Mouse (Mus musculus): ENCODE results near the gene Ccr6. TPM values are rescaled to one million over a fixed set of nuclear protein-coding genes. Genes with fewer than 3 reads are reported as not detected.

Ccr6 gene
- polyA plus RNA-seq, 1 experiment = not detected

DNA sequence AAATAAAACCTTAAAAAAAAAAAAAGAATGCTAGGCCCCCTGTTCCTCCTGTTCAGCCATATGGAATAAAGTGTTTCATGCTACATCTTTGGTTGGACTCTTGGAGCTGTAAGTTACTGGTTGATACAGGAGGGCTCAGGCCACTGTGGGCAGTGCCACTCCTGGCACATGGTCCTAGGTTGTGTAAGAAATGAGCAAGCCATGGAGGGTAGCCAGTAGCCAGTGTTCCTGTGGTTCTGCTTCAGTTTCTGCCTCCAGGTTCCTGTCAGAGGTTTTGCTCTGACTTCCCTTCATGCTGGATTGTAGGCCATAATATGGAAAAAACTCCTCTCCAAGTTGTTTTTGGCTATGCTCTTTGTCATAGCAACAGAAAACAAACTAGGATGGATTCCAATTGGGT is 54.9 kb downstream of the Ccr6 start:
- H3K27ac ChIP-seq (ENCODE audit: insufficient read depth, low read depth, low read length) = no peak overlapping the region
- no peak overlapping the region for H3K4me3 ChIP-seq (ENCODE audit: insufficient read depth, low read length)
- TF ChIP-seq CTCF (IDR thresholded peaks at IDR 0.05; ENCODE audit: low read depth, low read length) (no peak), POLR2A (IDR thresholded peaks at IDR 0.05; ENCODE audit: borderline replicate concordance, low read depth, low read length) (no peak)
- H3K4me1 ChIP-seq (ENCODE audit: control insufficient read depth, insufficient read depth, low read length) = peaks cover 14% of the 10 kb centered on the region

DNA sequence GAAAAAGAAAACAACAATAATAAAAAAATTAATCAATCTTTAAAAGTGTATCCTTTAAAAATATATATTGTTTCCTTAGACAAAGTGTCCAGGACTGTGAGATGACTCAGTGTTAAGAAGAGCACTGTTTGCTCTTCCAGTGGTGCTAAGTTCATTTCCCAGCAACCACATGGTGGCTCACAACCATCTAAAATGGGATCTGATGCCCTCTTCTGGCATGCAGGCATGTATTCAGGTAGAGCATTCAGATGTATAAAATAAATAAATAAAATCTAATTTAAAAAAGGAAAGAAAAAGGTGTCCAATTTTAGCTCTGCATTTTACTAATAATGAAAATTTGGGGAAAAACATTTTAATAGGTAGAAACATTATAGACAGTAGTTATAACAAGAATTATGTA is 60.0 kb downstream of the Ccr6 start:
- Histone ChIP-seq H3K4me3 (ENCODE audit: insufficient read depth, low read length) (no peak overlapping the region), H3K4me1 (ENCODE audit: control insufficient read depth, insufficient read depth, low read length) (peaks cover 4% of the 10 kb centered on the region; the same call in 1 of the 2 replicates), H3K27ac (ENCODE audit: insufficient read depth, low read depth, low read length) (no peak overlapping the region)
- TF ChIP-seq CTCF (IDR thresholded peaks at IDR 0.05; ENCODE audit: low read depth, low read length) (no peak), POLR2A (IDR thresholded peaks at IDR 0.05; ENCODE audit: borderline replicate concordance, low read depth, low read length) (no peak)

GRCm38 (mm10) chr17:8296313-8296844 is 60.5 kb downstream of the Ccr6 start:
- Histone ChIP-seq H3K27ac (ENCODE audit: insufficient read depth, low read depth, low read length) (no peak overlapping the region), H3K4me1 (ENCODE audit: control insufficient read depth, insufficient read depth, low read length) (no peaks in the 10 kb centered on the region), H3K4me3 (ENCODE audit: insufficient read depth, low read length) (no peak overlapping the region)
- TF ChIP-seq CTCF (IDR thresholded peaks at IDR 0.05; ENCODE audit: low read depth, low read length) (no peak), POLR2A (IDR thresholded peaks at IDR 0.05; ENCODE audit: borderline replicate concordance, low read depth, low read length) (no peak)

DNA sequence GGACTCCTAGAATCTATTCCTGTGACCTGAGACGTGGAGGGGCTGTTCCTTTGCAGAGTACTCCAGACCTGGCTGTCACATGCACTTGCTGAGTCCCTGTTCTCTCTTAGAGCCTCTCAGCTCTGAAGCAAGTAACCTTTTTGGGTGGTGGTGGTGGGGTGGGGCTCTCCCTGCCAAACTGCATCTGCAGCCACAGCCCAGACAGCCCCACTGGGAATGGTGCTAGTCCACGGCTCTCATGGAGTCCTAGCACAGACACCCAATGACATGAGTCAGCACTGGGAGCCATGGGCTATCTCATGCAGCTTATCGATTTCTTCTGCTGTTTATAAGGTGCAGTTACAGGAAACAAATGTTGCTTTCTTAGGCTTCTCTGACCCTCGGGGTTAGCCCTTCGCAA is 61.9 kb downstream of the Ccr6 start:
- TF ChIP-seq POLR2A (IDR thresholded peaks at IDR 0.05; ENCODE audit: borderline replicate concordance, low read depth, low read length) (no peak), CTCF (IDR thresholded peaks at IDR 0.05; ENCODE audit: low read depth, low read length) (no peak)

DNA sequence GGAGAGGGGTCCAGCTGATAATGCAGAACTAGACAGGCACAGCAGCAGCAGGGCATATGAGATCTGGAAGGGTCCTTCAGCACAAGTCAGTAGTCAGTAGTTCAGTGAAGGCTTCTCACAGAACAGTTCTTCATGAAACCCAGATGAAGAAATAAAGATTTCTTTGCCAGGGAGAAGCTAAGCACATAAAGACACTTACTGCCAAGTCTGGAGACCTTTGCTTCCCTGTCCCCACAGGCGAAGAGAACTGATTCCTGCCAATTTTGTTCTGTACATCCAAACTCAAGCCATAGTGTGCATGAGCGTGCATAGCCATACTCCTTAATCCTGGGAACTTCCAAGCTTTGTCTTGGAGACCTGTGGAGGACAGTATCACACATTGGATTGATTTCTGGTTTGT is 62.4 kb downstream of the Ccr6 start:
- no peak for TF ChIP-seq CTCF (IDR thresholded peaks at IDR 0.05; ENCODE audit: low read depth, low read length)
- no peak for TF ChIP-seq POLR2A (IDR thresholded peaks at IDR 0.05; ENCODE audit: borderline replicate concordance, low read depth, low read length)
- Histone ChIP-seq H3K4me3 (ENCODE audit: insufficient read depth, low read length) (no peak overlapping the region), H3K4me1 (ENCODE audit: control insufficient read depth, insufficient read depth, low read length) (peaks cover 8% of the 10 kb centered on the region), H3K27ac (ENCODE audit: insufficient read depth, low read depth, low read length) (no peak overlapping the region)

More for the DNA sequence above, 61.9 kb downstream of the Ccr6 start:
- Histone ChIP-seq H3K4me1 (ENCODE audit: control insufficient read depth, insufficient read depth, low read length) (peaks cover 2% of the 10 kb centered on the region), H3K4me3 (ENCODE audit: insufficient read depth, low read length) (no peak overlapping the region), H3K27ac (ENCODE audit: insufficient read depth, low read depth, low read length) (no peak overlapping the region)

DNA sequence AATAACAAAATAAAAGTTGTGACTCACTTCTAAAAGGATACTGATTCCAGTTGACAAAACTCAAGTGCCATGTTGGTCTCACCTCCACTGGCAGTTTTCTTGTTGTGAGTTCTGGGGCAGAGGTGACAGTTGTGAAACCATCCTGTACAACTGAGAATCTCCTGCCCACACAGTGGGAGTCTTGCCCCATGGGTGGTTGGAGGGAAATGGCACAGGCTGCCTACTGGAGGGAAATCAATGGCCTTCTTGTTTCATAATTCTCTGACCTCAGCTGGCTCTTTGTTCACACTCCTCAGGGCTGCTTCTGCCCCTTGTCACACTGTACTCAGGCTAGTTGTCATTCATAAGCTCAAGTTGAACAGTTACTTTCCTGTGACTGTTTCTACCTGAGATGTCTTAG is 63.7 kb downstream of the Ccr6 start:
- H3K4me1 ChIP-seq (ENCODE audit: control insufficient read depth, insufficient read depth, low read length) = peaks cover 19% of the 10 kb centered on the region
- H3K27ac ChIP-seq (ENCODE audit: insufficient read depth, low read depth, low read length) = no peak overlapping the region
- no peak overlapping the region for H3K4me3 ChIP-seq (ENCODE audit: insufficient read depth, low read length)
- no peak for TF ChIP-seq CTCF (IDR thresholded peaks at IDR 0.05; ENCODE audit: low read depth, low read length)
- TF ChIP-seq POLR2A (IDR thresholded peaks at IDR 0.05; ENCODE audit: borderline replicate concordance, low read depth, low read length) = no peak

GRCm38 (mm10) chr17:8301515-8301914 is 65.7 kb downstream of the Ccr6 start:
- Histone ChIP-seq H3K27ac (ENCODE audit: insufficient read depth, low read depth, low read length) (no peak overlapping the region), H3K4me1 (ENCODE audit: control insufficient read depth, insufficient read depth, low read length) (peaks cover 32% of the 10 kb centered on the region)
- no peak for TF ChIP-seq CTCF (IDR thresholded peaks at IDR 0.05; ENCODE audit: low read depth, low read length)
- TF ChIP-seq POLR2A (IDR thresholded peaks at IDR 0.05; ENCODE audit: borderline replicate concordance, low read depth, low read length) = no peak

GRCm38 (mm10) chr17:8302772-8303438 is 67.1 kb downstream of the Ccr6 start:
- Histone ChIP-seq H3K4me1 (ENCODE audit: control insufficient read depth, insufficient read depth, low read length) (peaks cover 38% of the 10 kb centered on the region), H3K27ac (ENCODE audit: insufficient read depth, low read depth, low read length) (no peak overlapping the region), H3K4me3 (ENCODE audit: insufficient read depth, low read length) (no peak overlapping the region)
- TF ChIP-seq POLR2A (IDR thresholded peaks at IDR 0.05; ENCODE audit: borderline replicate concordance, low read depth, low read length) = no peak

More at GRCm38 (mm10) chr17:8301515-8301914, 65.7 kb downstream of the Ccr6 start:
- H3K4me3 ChIP-seq (ENCODE audit: insufficient read depth, low read length) = no peak overlapping the region

- no peak overlapping the region for H3K4me3 ChIP-seq (ENCODE audit: insufficient read depth, low read length)
- TF ChIP-seq POLR2A (IDR thresholded peaks at IDR 0.05; ENCODE audit: borderline replicate concordance, low read depth, low read length) (no peak), CTCF (IDR thresholded peaks at IDR 0.05; ENCODE audit: low read depth, low read length) (no peak)
- H3K27ac ChIP-seq (ENCODE audit: insufficient read depth, low read depth, low read length) = no peak overlapping the region
- H3K4me1 ChIP-seq (ENCODE audit: control insufficient read depth, insufficient read depth, low read length) = peaks cover 44% of the 10 kb centered on the region
These were observed 67.8 kb downstream of the Ccr6 start for GRCm38 (mm10) chr17:8303671-8304070.

GRCm38 (mm10) chr17:8305801-8306200 is 70.0 kb downstream of the Ccr6 start:
- Histone ChIP-seq H3K27ac (ENCODE audit: insufficient read depth, low read depth, low read length) (peak overlapping the region; percentile 86), H3K4me1 (ENCODE audit: control insufficient read depth, insufficient read depth, low read length) (peaks cover 53% of the 10 kb centered on the region), H3K4me3 (ENCODE audit: insufficient read depth, low read length) (no peak overlapping the region)
- TF ChIP-seq POLR2A (IDR thresholded peaks at IDR 0.05; ENCODE audit: borderline replicate concordance, low read depth, low read length) = no peak
- TF ChIP-seq CTCF (IDR thresholded peaks at IDR 0.05; ENCODE audit: low read depth, low read length) = no peak

Other genes starting within 250 kb of the Ccr6 start
- gene Gm49673, start 88.3 kb upstream of the Ccr6 start, polyA plus RNA-seq (2012; ENCODE audit: insufficient read depth, insufficient read length, missing spikeins) = 0.45 TPM in 1 of 2 replicates, not detected in the other
- gene Rnaset2a, start 87.9 kb upstream of the Ccr6 start, polyA plus RNA-seq (2012; ENCODE audit: insufficient read depth, insufficient read length, missing spikeins) = 19.5 and 23.3 TPM in 2 replicates
- 16.4 and 17.4 TPM in 2 replicates for gene Fgfr1op, start 70.5 kb upstream of the Ccr6 start, polyA plus RNA-seq (2012; ENCODE audit: insufficient read depth, insufficient read length, missing spikeins)
- 103 and 118 TPM in 2 replicates for gene Mpc1, start 46.9 kb downstream of the Ccr6 start, polyA plus RNA-seq (2012; ENCODE audit: insufficient read depth, insufficient read length, missing spikeins)
- gene Sft2d1, start 75.1 kb downstream of the Ccr6 start, polyA plus RNA-seq (2012; ENCODE audit: insufficient read depth, insufficient read length, missing spikeins) = 161 and 186 TPM in 2 replicates
- 0.24 and 0.67 TPM in 2 replicates for gene Prr18, start 101.4 kb downstream of the Ccr6 start, polyA plus RNA-seq (2012; ENCODE audit: insufficient read depth, insufficient read length, missing spikeins)
- not detected in 2 replicates for gene T2, start 119.9 kb downstream of the Ccr6 start, polyA plus RNA-seq (2012; ENCODE audit: insufficient read depth, insufficient read length, missing spikeins)
- gene T, start 198.4 kb downstream of the Ccr6 start, polyA plus RNA-seq (2012; ENCODE audit: insufficient read depth, insufficient read length, missing spikeins) = not detected in 2 replicates